Mouse (Mus musculus) heart, postnatal 0 days (tissue): ENCODE measurements around the gene Nppa. TPM values are rescaled to one million over a fixed set of nuclear protein-coding genes. Genes with fewer than 3 reads are reported as not detected.
A peak's percentile ranks its signal among the peaks of the same experiment; 100 is the strongest.

Experiments
- ATAC-seq: fragments of 200-750 bp; cut with Nextera tagmentation; 2 replicates; pipeline ENCODE4 v1.8.0; 2017; ENCODE audit warnings: low read depth, moderate number of reproducible peaks, moderate library complexity; ENCODE audit not compliant: insufficient read depth
- DNase-seq: peaks from one replicate; pipeline ENCODE4 v3.0.0-alpha.2; 2016; ENCODE audit warnings: low spot score
- H3K27ac ChIP-seq: fragments of 300-500 bp; sonication (generic); 2 replicates; pipeline ENCODE4 v1.5.1; 2014; ENCODE audit warnings: low read depth, mild to moderate bottlenecking
- H3K27me3 ChIP-seq: fragments of 300-500 bp; sonication (generic); 2 replicates; pipeline ENCODE4 v1.6.1; 2014; ENCODE audit warnings: low read length, mixed read lengths; ENCODE audit not compliant: control insufficient read depth, insufficient read depth
- H3K36me3 ChIP-seq: fragments of 300-500 bp; sonication (generic); replicated peaks from 2 replicates; pipeline ENCODE4 v1.6.1; 2014; ENCODE audit warnings: low read length, mixed read lengths; ENCODE audit not compliant: control insufficient read depth, insufficient read depth
- H3K4me1 ChIP-seq: fragments of 300-500 bp; sonication (generic); 2 replicates; pipeline ENCODE4 v1.6.1; 2014; ENCODE audit warnings: antibody characterized with exemption; ENCODE audit not compliant: control insufficient read depth, insufficient read depth
- H3K4me2 ChIP-seq: fragments of 300-500 bp; sonication (generic); 2 replicates; pipeline ENCODE4 v1.6.1; 2014; ENCODE audit warnings: low read depth, mild to moderate bottlenecking, low read length, moderate library complexity
- H3K4me3 ChIP-seq: fragments of 300-500 bp; sonication (generic); 2 replicates; pipeline ENCODE4 v1.5.1; 2014; ENCODE audit warnings: low read depth, low read length
- H3K9ac ChIP-seq: fragments of 300-500 bp; sonication (generic); replicated peaks from 2 replicates; pipeline ENCODE4 v1.6.1; 2014; ENCODE audit warnings: low read depth, low read length, mixed read lengths
- H3K9me3 ChIP-seq: fragments of 300-500 bp; sonication (generic); replicated peaks from 2 replicates; pipeline ENCODE4 v1.6.1; 2016; ENCODE audit warnings: low read length; ENCODE audit not compliant: control insufficient read depth
- CTCF ChIP-seq: IDR thresholded peaks from 2 replicates; pipeline ENCODE4 v1.5.1; 2016; ENCODE audit warnings: antibody characterized with exemption, control low read depth, low read depth
- EP300 ChIP-seq: IDR thresholded peaks from 2 replicates; pipeline ENCODE4 v1.6.1; 2016; ENCODE audit warnings: antibody characterized with exemption, low read depth
- WGBS: fragments of 180-500 bp; shearing (Covaris S2); extraction: QIAGEN DNeasy Blood & Tissue Kit; methylation state at CpG from one replicate; pipeline ENCODE4 v1.1.7; 2014; 5-methylcytosine and 5-hydroxymethylcytosine counted together
- polyA plus RNA-seq: library from polyadenylated mRNA; unstranded; fragments of >200 nt; fragmentation: Nextera tagmentation; extraction: Ambion mirVana; gene quantifications from 2 replicates; pipeline ENCODE4 v1.2.1, GENCODE M21; 2015
- total RNA-seq: library from RNA; depleted of rRNA; stranded (reverse); fragments of >200 nt; gene quantifications from 2 replicates; pipeline ENCODE4 v1.2.3, GENCODE M21; 2014; ENCODE audit warnings: low replicate concordance

The Nppa gene
- total and polyA plus RNA-seq, 2 experiments from 2014 or later = 2,556 to 10,119 TPM

DNA sequence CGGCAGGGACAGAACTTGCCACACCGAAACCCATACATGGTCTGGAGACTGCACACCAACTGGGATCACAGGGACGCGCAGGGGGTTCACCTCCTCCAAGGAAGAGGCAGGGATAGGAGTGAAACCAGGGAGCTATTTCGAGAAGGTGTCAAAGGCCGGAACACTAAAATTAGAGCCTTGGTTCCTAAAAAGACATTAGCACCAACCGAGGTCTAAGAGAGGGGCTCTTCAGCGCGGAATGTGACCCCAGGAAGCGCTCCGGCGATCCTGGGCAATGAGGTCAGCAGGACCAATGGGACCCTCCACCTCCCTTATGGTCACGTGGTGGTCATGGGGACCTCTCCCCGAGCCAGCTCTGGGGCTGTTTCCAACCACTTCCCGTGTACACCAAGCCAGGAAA is 36.9 kb upstream of the Nppa start:
- no peak overlapping the region for H3K4me2 ChIP-seq
- 45% methylated on average over 15 of the region's 15 CpGs for WGBS
- no peaks in the 10 kb centered on the region for H3K27me3 ChIP-seq
- no peak overlapping the region for H3K4me3 ChIP-seq
- peak; percentile 64; the same call in 1 of the 2 replicates for TF ChIP-seq EP300
- TF ChIP-seq CTCF = no peak
- peak overlapping the region; percentile 90 for H3K27ac ChIP-seq
- H3K36me3 ChIP-seq = no peaks in the 10 kb centered on the region
- H3K9ac ChIP-seq = no peak overlapping the region
- no peaks in the 10 kb centered on the region for H3K9me3 ChIP-seq
- peaks cover 29% of the 10 kb centered on the region; the same call in 1 of the 2 replicates for H3K4me1 ChIP-seq
- peak; percentile 64 for ATAC-seq
- DNase-seq = peak; percentile 68

DNA sequence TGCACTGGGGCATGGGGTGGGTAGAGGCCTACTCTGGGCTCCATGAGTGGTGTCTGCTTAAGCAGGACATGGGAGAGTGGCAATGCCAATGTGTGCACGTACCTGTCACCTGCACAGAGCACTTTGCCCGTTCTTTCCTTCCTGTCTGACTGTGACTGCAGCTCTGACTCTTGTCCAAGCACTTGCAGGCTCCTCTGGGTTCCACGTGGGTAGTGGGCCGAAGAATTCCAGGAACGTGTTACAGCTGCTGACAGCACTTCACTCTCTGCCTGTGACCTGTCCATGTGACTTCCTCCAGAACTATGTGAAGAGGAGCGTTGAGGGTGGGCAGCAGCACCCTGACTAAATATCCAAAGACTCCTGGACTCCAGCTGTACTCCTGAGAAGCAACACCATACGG is 34.8 kb upstream of the Nppa start:
- Histone ChIP-seq H3K4me1 (peaks cover 36% of the 10 kb centered on the region; the same call in 1 of the 2 replicates), H3K9ac (0 out of 2 replicates have a peak overlapping the region, but pooled peaks have one; percentile 23), H3K27ac (peak overlapping the region; percentile 86), H3K4me3 (no peak overlapping the region), H3K27me3 (no peaks in the 10 kb centered on the region), H3K9me3 (no peaks in the 10 kb centered on the region), H3K4me2 (no peak overlapping the region), H3K36me3 (no peaks in the 10 kb centered on the region)
- no peak for TF ChIP-seq CTCF
- peak; percentile 96 for TF ChIP-seq EP300
- WGBS = 27% methylated on average over 7 of the region's 7 CpGs
- DNase-seq = peak; percentile 86
- ATAC-seq = peak; percentile 64

DNA sequence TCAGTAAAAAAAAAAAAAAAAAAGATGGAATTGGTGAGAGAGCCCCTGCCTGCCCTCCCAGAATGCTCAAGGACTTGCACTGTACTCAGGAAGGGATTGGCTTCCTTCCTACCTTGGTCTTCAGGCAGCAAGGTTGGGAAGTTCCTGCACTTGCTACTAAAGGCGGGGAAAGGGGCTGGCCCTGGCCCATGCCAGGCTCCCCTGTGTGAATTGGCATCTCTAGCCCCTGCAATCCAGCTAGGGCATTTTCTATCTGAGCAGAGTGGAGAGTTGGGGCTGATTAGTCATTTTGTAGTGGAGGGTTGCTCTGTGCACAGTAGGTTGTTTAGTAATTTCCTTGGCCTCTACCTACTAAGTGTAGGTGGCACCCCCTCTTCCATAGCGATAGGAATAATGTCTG is 31.7 kb upstream of the Nppa start:
- Histone ChIP-seq H3K4me1 (peaks cover 30% of the 10 kb centered on the region; the same call in 1 of the 2 replicates), H3K27ac (peak overlapping the region; percentile 94), H3K9me3 (no peaks in the 10 kb centered on the region), H3K4me3 (no peak overlapping the region), H3K27me3 (no peaks in the 10 kb centered on the region), H3K4me2 (peak overlapping the region; percentile 50), H3K9ac (peak overlapping the region; percentile 39; the same call in 1 of the 2 replicates), H3K36me3 (no peaks in the 10 kb centered on the region)
- TF ChIP-seq EP300 (no peak), CTCF (no peak)
- ATAC-seq (peak; percentile 39), DNase-seq (no peak)
- 35% methylated on average over 2 of the region's 2 CpGs for WGBS

DNA sequence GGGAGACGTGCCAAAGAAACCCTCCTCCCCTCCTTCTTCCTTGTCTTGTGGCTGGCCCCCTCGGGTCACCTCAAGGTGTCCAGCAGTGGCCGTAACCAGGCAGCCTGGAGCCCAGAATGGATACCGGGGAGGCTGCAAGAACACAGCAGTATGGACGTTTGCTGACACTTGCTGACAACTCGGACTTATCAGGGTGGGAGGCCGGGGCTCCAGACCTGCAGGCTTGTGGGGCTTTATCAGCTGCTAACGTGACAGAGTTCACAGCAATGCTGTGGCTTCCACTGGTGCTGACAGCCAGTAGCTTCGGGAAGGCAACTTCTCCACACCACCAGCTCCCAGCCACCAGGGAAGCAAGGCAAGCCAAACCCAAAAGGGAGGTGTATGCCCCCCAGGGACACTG is 31.2 kb upstream of the Nppa start:
- Histone ChIP-seq H3K4me2 (peak overlapping the region; percentile 50), H3K27me3 (no peaks in the 10 kb centered on the region), H3K9me3 (no peaks in the 10 kb centered on the region), H3K4me3 (peak overlapping the region; percentile 13; the same call in 1 of the 2 replicates), H3K4me1 (peaks cover 24% of the 10 kb centered on the region; the same call in 1 of the 2 replicates), H3K9ac (peak overlapping the region; percentile 39; the same call in 1 of the 2 replicates), H3K36me3 (no peaks in the 10 kb centered on the region), H3K27ac (peak overlapping the region; percentile 94)
- no peak for TF ChIP-seq CTCF
- peak; percentile 66; the same call in 1 of the 2 replicates for TF ChIP-seq EP300
- 5% methylated on average over 9 of the region's 9 CpGs for WGBS
- ATAC-seq (peak; percentile 88), DNase-seq (peak; percentile 90)

DNA sequence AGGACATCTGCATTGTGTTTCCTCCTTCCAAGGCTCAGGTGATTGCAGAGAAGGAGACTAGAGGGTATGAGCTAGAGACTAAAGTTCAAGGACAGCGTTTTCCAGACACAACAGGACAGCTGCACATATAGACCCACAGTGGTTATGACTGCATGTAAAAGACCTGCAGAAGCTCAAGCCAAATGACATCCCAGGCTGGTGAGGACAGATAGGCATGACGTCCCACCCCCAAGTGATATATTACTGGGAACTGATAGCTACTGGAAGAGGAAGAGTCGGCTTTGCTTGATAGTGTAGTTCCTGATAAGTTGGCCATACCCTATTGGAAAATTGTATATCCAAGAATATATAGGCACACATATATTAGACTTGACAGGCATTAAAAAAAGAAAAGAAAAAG is 24.3 kb upstream of the Nppa start:
- Histone ChIP-seq H3K4me1 (peaks cover 7% of the 10 kb centered on the region), H3K27ac (no peak overlapping the region), H3K4me2 (no peak overlapping the region), H3K36me3 (no peaks in the 10 kb centered on the region), H3K9me3 (0 out of 2 replicates have a peak, but pooled peaks cover 3% of the 10 kb centered on the region), H3K9ac (no peak overlapping the region), H3K4me3 (no peak overlapping the region), H3K27me3 (no peaks in the 10 kb centered on the region)
- DNase-seq (no peak), ATAC-seq (no peak)
- TF ChIP-seq EP300 (no peak), CTCF (no peak)
- 27% methylated on average over 3 of the region's 3 CpGs for WGBS

DNA sequence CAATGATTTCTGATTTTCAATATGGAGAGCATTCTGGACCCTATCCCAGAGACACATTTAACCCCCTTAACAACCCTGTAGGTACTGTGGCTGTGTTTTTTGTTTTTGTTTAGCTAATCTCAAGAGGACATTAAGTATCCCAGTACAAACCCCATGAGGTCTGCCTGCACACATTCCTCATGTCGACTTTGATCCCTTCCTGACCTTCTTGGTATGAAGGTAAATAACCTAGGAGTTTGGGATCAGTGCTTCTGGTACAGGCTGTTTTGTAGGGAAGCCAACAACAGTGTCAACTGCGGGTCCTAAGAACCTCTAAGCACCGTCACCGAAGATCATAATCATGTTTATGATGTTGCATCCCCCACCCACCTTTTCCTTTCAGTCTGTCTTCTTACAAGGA is 22.8 kb upstream of the Nppa start:
- Histone ChIP-seq H3K27ac (no peak overlapping the region), H3K36me3 (no peaks in the 10 kb centered on the region), H3K27me3 (no peaks in the 10 kb centered on the region), H3K4me1 (peaks cover 7% of the 10 kb centered on the region), H3K9ac (no peak overlapping the region), H3K4me3 (no peak overlapping the region), H3K4me2 (no peak overlapping the region), H3K9me3 (0 out of 2 replicates have a peak, but pooled peaks cover 3% of the 10 kb centered on the region)
- ATAC-seq = no peak
- WGBS = 76% methylated on average over 4 of the region's 4 CpGs
- no peak for TF ChIP-seq CTCF
- no peak for DNase-seq
